Mouse (Mus musculus): Measurements from ENCODE around the gene Smad3. TPM values are rescaled to one million over a fixed set of nuclear protein-coding genes. Genes with fewer than 3 reads are reported as not detected.

The Smad3 gene
- polyA plus RNA-seq, 1 experiment from 2014 or later: 5.3 TPM

DNA sequence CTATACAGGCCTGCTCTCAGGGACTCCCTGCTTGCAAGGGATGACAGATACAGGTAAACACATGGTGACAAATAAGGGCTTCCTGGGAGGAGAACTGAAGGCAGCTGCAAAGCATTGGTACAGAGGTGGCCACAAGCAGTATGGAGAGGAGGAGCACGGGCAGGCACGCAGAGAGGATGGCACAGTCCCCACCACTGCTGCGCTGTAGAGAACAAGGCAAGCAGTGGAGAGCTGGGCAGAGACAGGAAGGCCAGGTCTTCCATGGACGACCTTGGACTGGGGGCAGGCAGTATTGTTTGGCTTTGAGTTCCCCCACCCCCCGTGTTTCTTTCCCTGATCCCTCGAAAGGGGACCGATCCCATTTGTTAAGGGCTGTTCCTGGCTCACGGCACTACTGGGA is 112.7 kb downstream of the Smad3 start:
- Histone ChIP-seq H3K27me3 (ENCODE audit: control insufficient read depth, insufficient read depth, low read length) (no peaks in the 10 kb centered on the region), H3K9ac (ENCODE audit: low read length) (no peak overlapping the region)
- no peak for TF ChIP-seq EP300 (optimal IDR thresholded peaks at IDR 0.05)
- TF ChIP-seq CTCF (IDR thresholded peaks at IDR 0.05; ENCODE audit: low read depth): no peak

GRCm38 (mm10) chr9:63644011-63644410 is 113.8 kb downstream of the Smad3 start:
- Histone ChIP-seq H3K9ac (ENCODE audit: low read length) (no peak overlapping the region), H3K27ac (replicated peaks) (no peak overlapping the region), H3K9me3 (ENCODE audit: control insufficient read depth, low read length) (no peaks in the 10 kb centered on the region), H3K27me3 (ENCODE audit: control insufficient read depth, insufficient read depth, low read length) (no peaks in the 10 kb centered on the region), H3K4me2 (replicated peaks; ENCODE audit: low read depth) (no peak overlapping the region), H3K4me1 (replicated peaks; ENCODE audit: control insufficient read depth, insufficient read depth) (no peaks in the 10 kb centered on the region), H3K36me3 (ENCODE audit: control insufficient read depth, insufficient read depth, low read length) (peaks cover 12% of the 10 kb centered on the region; the same call in 1 of the 2 replicates), H3K4me3 (ENCODE audit: low read depth, low read length) (no peak overlapping the region)
- no peak for ATAC-seq (ENCODE audit: low FRiP score, low TSS enrichment)
- 92% methylated on average over 6 of the region's 6 CpGs for WGBS
- DNase-seq (ENCODE audit: low spot score): no peak
- no peak for TF ChIP-seq EP300 (optimal IDR thresholded peaks at IDR 0.05)
- no peak for TF ChIP-seq CTCF (IDR thresholded peaks at IDR 0.05; ENCODE audit: low read depth)

More for the DNA sequence above, 112.7 kb downstream of the Smad3 start:
- no peak overlapping the region for H3K4me2 ChIP-seq (replicated peaks; ENCODE audit: low read depth)
- DNase-seq (ENCODE audit: low spot score) (no peak), ATAC-seq (ENCODE audit: low FRiP score, low TSS enrichment) (no peak)
- H3K9me3 ChIP-seq (ENCODE audit: control insufficient read depth, low read length): no peaks in the 10 kb centered on the region
- no peak overlapping the region for H3K4me3 ChIP-seq (ENCODE audit: low read depth, low read length)
- H3K36me3 ChIP-seq (ENCODE audit: control insufficient read depth, insufficient read depth, low read length): peaks cover 12% of the 10 kb centered on the region
- no peak overlapping the region for H3K27ac ChIP-seq (replicated peaks)
- 78% methylated on average over 8 of the region's 8 CpGs for WGBS
- H3K4me1 ChIP-seq (replicated peaks; ENCODE audit: control insufficient read depth, insufficient read depth): no peaks in the 10 kb centered on the region

- DNase-seq (ENCODE audit: low spot score): no peak
- H3K4me3 ChIP-seq (ENCODE audit: low read depth, low read length): no peak overlapping the region
- 91% methylated on average over 4 of the region's 4 CpGs for WGBS
These were observed 115.7 kb downstream of the Smad3 start for GRCm38 (mm10) chr9:63641983-63642646.

DNA sequence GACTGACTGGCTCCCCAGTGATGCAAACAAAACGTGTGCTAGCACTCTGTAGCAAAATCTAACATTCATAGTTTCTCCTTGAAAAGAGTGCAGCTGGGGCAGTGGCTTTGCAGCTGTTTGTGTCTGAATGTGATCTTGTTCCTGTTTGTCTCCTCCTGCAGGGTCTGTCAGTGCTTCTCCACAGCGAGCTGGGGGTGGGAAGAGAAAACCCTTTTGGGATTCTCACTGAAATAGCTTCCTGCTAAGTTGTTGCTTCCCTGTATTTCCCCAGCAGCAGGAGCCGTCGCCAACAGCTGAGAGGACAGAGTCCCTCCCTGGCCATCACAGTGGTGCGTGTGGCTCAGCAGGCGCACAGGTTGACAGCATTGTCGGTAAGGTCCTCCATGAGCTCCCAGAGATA is 121.7 kb downstream of the Smad3 start:
- H3K4me1 ChIP-seq (replicated peaks; ENCODE audit: control insufficient read depth, insufficient read depth): no peaks in the 10 kb centered on the region
- H3K36me3 ChIP-seq (ENCODE audit: control insufficient read depth, insufficient read depth, low read length): peaks cover 7% of the 10 kb centered on the region; the same call in 1 of the 2 replicates
- H3K4me3 ChIP-seq (ENCODE audit: low read depth, low read length): no peak overlapping the region
- 78% methylated on average over 7 of the region's 7 CpGs for WGBS
- no peak overlapping the region for H3K9ac ChIP-seq (ENCODE audit: low read length)
- H3K9me3 ChIP-seq (ENCODE audit: control insufficient read depth, low read length): no peaks in the 10 kb centered on the region
- no peak overlapping the region for H3K27ac ChIP-seq (replicated peaks)
- TF ChIP-seq EP300 (optimal IDR thresholded peaks at IDR 0.05): no peak
- TF ChIP-seq CTCF (IDR thresholded peaks at IDR 0.05; ENCODE audit: low read depth): no peak
- no peaks in the 10 kb centered on the region for H3K27me3 ChIP-seq (ENCODE audit: control insufficient read depth, insufficient read depth, low read length)
- no peak for DNase-seq (ENCODE audit: low spot score)
- no peak for ATAC-seq (ENCODE audit: low FRiP score, low TSS enrichment)
- H3K4me2 ChIP-seq (replicated peaks; ENCODE audit: low read depth): no peak overlapping the region

More at GRCm38 (mm10) chr9:63641983-63642646, 115.7 kb downstream of the Smad3 start:
- ATAC-seq (ENCODE audit: low FRiP score, low TSS enrichment): no peak
- Histone ChIP-seq H3K36me3 (ENCODE audit: control insufficient read depth, insufficient read depth, low read length) (peaks cover 7% of the 10 kb centered on the region; the same call in 1 of the 2 replicates), H3K4me2 (replicated peaks; ENCODE audit: low read depth) (no peak overlapping the region), H3K9ac (ENCODE audit: low read length) (no peak overlapping the region), H3K27me3 (ENCODE audit: control insufficient read depth, insufficient read depth, low read length) (no peaks in the 10 kb centered on the region), H3K27ac (replicated peaks) (no peak overlapping the region), H3K4me1 (replicated peaks; ENCODE audit: control insufficient read depth, insufficient read depth) (no peaks in the 10 kb centered on the region), H3K9me3 (ENCODE audit: control insufficient read depth, low read length) (no peaks in the 10 kb centered on the region)
- no peak for TF ChIP-seq CTCF (IDR thresholded peaks at IDR 0.05; ENCODE audit: low read depth)
- TF ChIP-seq EP300 (optimal IDR thresholded peaks at IDR 0.05): no peak

DNA sequence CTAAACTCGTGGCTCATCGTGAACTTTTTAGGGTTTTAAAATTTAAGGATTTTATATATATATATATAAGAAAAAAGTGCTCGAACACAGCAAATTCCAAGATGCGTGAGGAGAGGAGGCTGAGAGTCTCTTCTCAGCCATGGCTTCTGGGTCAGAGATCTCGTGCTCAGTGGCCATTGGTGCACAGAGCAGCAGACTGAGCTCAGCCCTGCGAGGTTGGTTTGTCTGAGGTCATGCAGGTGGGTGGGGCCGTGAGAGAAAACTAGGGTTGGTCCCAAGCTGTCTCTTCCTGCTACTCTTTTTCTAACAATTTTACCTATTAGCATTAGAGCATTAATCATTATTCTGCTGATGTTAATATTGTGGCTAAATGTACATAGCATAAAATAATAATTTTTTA is 124.5 kb downstream of the Smad3 start:
- Histone ChIP-seq H3K36me3 (ENCODE audit: control insufficient read depth, insufficient read depth, low read length) (no peaks in the 10 kb centered on the region; the same call in 1 of the 2 replicates), H3K4me3 (ENCODE audit: low read depth, low read length) (no peak overlapping the region), H3K9me3 (ENCODE audit: control insufficient read depth, low read length) (no peaks in the 10 kb centered on the region), H3K27ac (replicated peaks) (no peak overlapping the region), H3K9ac (ENCODE audit: low read length) (no peak overlapping the region), H3K4me2 (replicated peaks; ENCODE audit: low read depth) (no peak overlapping the region; the same call in 1 of the 2 replicates), H3K4me1 (replicated peaks; ENCODE audit: control insufficient read depth, insufficient read depth) (no peaks in the 10 kb centered on the region), H3K27me3 (ENCODE audit: control insufficient read depth, insufficient read depth, low read length) (no peaks in the 10 kb centered on the region)
- ATAC-seq (ENCODE audit: low FRiP score, low TSS enrichment) (no peak), DNase-seq (ENCODE audit: low spot score) (no peak)
- TF ChIP-seq EP300 (optimal IDR thresholded peaks at IDR 0.05) (no peak), CTCF (IDR thresholded peaks at IDR 0.05; ENCODE audit: low read depth) (no peak)
- 44% methylated on average over 7 of the region's 7 CpGs for WGBS

DNA sequence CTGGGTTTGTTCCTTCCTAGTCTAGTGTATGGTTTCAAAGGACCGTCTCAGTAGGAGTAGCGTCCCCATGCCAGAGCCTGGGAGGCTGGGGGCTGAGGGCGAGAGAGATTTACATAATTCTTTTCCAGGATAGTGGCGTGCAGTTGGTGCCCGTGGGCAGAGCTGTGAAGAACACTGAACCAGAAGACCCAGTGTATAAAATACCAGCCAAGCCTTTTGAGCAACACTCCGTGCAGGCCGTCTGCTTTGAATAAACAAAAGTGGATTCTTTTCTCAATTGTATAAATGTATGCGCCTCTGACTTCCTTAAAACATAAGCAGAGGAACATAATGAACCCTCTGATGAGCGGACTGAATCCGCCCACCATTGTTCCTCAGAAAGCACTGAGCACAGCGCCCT is 124.9 kb downstream of the Smad3 start:
- Histone ChIP-seq H3K4me2 (replicated peaks; ENCODE audit: low read depth) (no peak overlapping the region; the same call in 1 of the 2 replicates), H3K9ac (ENCODE audit: low read length) (no peak overlapping the region), H3K27ac (replicated peaks) (no peak overlapping the region), H3K4me1 (replicated peaks; ENCODE audit: control insufficient read depth, insufficient read depth) (no peaks in the 10 kb centered on the region), H3K4me3 (ENCODE audit: low read depth, low read length) (no peak overlapping the region), H3K27me3 (ENCODE audit: control insufficient read depth, insufficient read depth, low read length) (no peaks in the 10 kb centered on the region), H3K9me3 (ENCODE audit: control insufficient read depth, low read length) (no peaks in the 10 kb centered on the region), H3K36me3 (ENCODE audit: control insufficient read depth, insufficient read depth, low read length) (peaks cover 2% of the 10 kb centered on the region; the same call in 1 of the 2 replicates)
- DNase-seq (ENCODE audit: low spot score) (no peak), ATAC-seq (ENCODE audit: low FRiP score, low TSS enrichment) (no peak)
- TF ChIP-seq EP300 (optimal IDR thresholded peaks at IDR 0.05) (no peak), CTCF (IDR thresholded peaks at IDR 0.05; ENCODE audit: low read depth) (peak; percentile 36; the same call in 1 of the 2 replicates)
- WGBS: 28% methylated on average over 11 of the region's 11 CpGs

Data from stomach, postnatal 0 days (tissue).